Mouse (Mus musculus): ENCODE results near the gene Arrdc2. TPM values are rescaled to one million over a fixed set of nuclear protein-coding genes. Genes with fewer than 3 reads are reported as not detected.

Gene Arrdc2
- 1.3 and 5.0 TPM in 2 replicates for polyA plus RNA-seq (2012; ENCODE audit: insufficient read depth, insufficient read length, missing spikeins)

- H3K27ac ChIP-seq (replicated peaks; ENCODE audit: low read depth, low read length) = peak within 1 kb of the TSS; percentile 88
- H3K4me1 ChIP-seq (ENCODE audit: control insufficient read depth, insufficient read depth, insufficient read length, low read length) = 0 out of 2 replicates have a peak, but pooled peaks cover 3% of the 10 kb centered on the region
- peak within 1 kb of the TSS; percentile 91 for H3K4me3 ChIP-seq (ENCODE audit: insufficient read depth, low read depth, low read length)
These were observed at the start of gene Arrdc2 for GRCm38 (mm10) chr8:70839408-70840351. Gene Arrdc2, minus strand, starts transcription at chr8:70839720.

GRCm38 (mm10) chr8:70887669-70888068 lies 48.1 kb upstream of the Arrdc2 start:
- no peak overlapping the region for H3K4me3 ChIP-seq (ENCODE audit: insufficient read depth, low read depth, low read length)
- no peak overlapping the region for H3K27ac ChIP-seq (replicated peaks; ENCODE audit: low read depth, low read length)
- H3K4me1 ChIP-seq (ENCODE audit: control insufficient read depth, insufficient read depth, insufficient read length, low read length) = no peaks in the 10 kb centered on the region

GRCm38 (mm10) chr8:70885612-70886011 lies 46.1 kb upstream of the Arrdc2 start:
- Histone ChIP-seq H3K4me1 (ENCODE audit: control insufficient read depth, insufficient read depth, insufficient read length, low read length) (peaks cover 3% of the 10 kb centered on the region; the same call in 1 of the 2 replicates), H3K4me3 (ENCODE audit: insufficient read depth, low read depth, low read length) (no peak overlapping the region), H3K27ac (replicated peaks; ENCODE audit: low read depth, low read length) (no peak overlapping the region)

GRCm38 (mm10) chr8:70884683-70885082 lies 45.2 kb upstream of the Arrdc2 start:
- Histone ChIP-seq H3K4me1 (ENCODE audit: control insufficient read depth, insufficient read depth, insufficient read length, low read length) (peaks cover 3% of the 10 kb centered on the region; the same call in 1 of the 2 replicates), H3K4me3 (ENCODE audit: insufficient read depth, low read depth, low read length) (no peak overlapping the region), H3K27ac (replicated peaks; ENCODE audit: low read depth, low read length) (no peak overlapping the region)

GRCm38 (mm10) chr8:70884186-70884585 lies 44.7 kb upstream of the Arrdc2 start:
- Histone ChIP-seq H3K27ac (replicated peaks; ENCODE audit: low read depth, low read length) (no peak overlapping the region), H3K4me1 (ENCODE audit: control insufficient read depth, insufficient read depth, insufficient read length, low read length) (peaks cover 3% of the 10 kb centered on the region; the same call in 1 of the 2 replicates), H3K4me3 (ENCODE audit: insufficient read depth, low read depth, low read length) (no peak overlapping the region)

- H3K27ac ChIP-seq (replicated peaks; ENCODE audit: low read depth, low read length) = peak overlapping the region; percentile 61
- peaks cover 3% of the 10 kb centered on the region; the same call in 1 of the 2 replicates for H3K4me1 ChIP-seq (ENCODE audit: control insufficient read depth, insufficient read depth, insufficient read length, low read length)
- peak overlapping the region; percentile 31 for H3K4me3 ChIP-seq (ENCODE audit: insufficient read depth, low read depth, low read length)
These were observed 41.0 kb upstream of the Arrdc2 start for GRCm38 (mm10) chr8:70880546-70880945.

- Histone ChIP-seq H3K27ac (replicated peaks; ENCODE audit: low read depth, low read length) (peak overlapping the region; percentile 58), H3K4me3 (ENCODE audit: insufficient read depth, low read depth, low read length) (peak overlapping the region; percentile 31), H3K4me1 (ENCODE audit: control insufficient read depth, insufficient read depth, insufficient read length, low read length) (peaks cover 3% of the 10 kb centered on the region; the same call in 1 of the 2 replicates)
These were observed 40.6 kb upstream of the Arrdc2 start for GRCm38 (mm10) chr8:70880126-70880525.

- Histone ChIP-seq H3K4me1 (ENCODE audit: control insufficient read depth, insufficient read depth, insufficient read length, low read length) (peaks cover 3% of the 10 kb centered on the region; the same call in 1 of the 2 replicates), H3K27ac (replicated peaks; ENCODE audit: low read depth, low read length) (no peak overlapping the region), H3K4me3 (ENCODE audit: insufficient read depth, low read depth, low read length) (no peak overlapping the region)
These were observed 40.0 kb upstream of the Arrdc2 start for GRCm38 (mm10) chr8:70879500-70879899.

GRCm38 (mm10) chr8:70878178-70878577 lies 38.7 kb upstream of the Arrdc2 start:
- peaks cover 3% of the 10 kb centered on the region; the same call in 1 of the 2 replicates for H3K4me1 ChIP-seq (ENCODE audit: control insufficient read depth, insufficient read depth, insufficient read length, low read length)
- no peak overlapping the region for H3K4me3 ChIP-seq (ENCODE audit: insufficient read depth, low read depth, low read length)
- no peak overlapping the region for H3K27ac ChIP-seq (replicated peaks; ENCODE audit: low read depth, low read length)

GRCm38 (mm10) chr8:70876382-70876781 lies 36.9 kb upstream of the Arrdc2 start:
- peaks cover 3% of the 10 kb centered on the region; the same call in 1 of the 2 replicates for H3K4me1 ChIP-seq (ENCODE audit: control insufficient read depth, insufficient read depth, insufficient read length, low read length)
- H3K4me3 ChIP-seq (ENCODE audit: insufficient read depth, low read depth, low read length) = no peak overlapping the region
- no peak overlapping the region for H3K27ac ChIP-seq (replicated peaks; ENCODE audit: low read depth, low read length)

GRCm38 (mm10) chr8:70874441-70874840 lies 34.9 kb upstream of the Arrdc2 start:
- Histone ChIP-seq H3K4me3 (ENCODE audit: insufficient read depth, low read depth, low read length) (no peak overlapping the region), H3K27ac (replicated peaks; ENCODE audit: low read depth, low read length) (no peak overlapping the region)

GRCm38 (mm10) chr8:70873364-70873985 lies 34.0 kb upstream of the Arrdc2 start, which contains the start of gene Ccdc124:
Gene Ccdc124, minus strand, starts transcription at chr8:70873935.
- peak within 1 kb of the TSS; percentile 95 for H3K27ac ChIP-seq (replicated peaks; ENCODE audit: low read depth, low read length)
- no peaks in the 10 kb centered on the region for H3K4me1 ChIP-seq (ENCODE audit: control insufficient read depth, insufficient read depth, insufficient read length, low read length)
- H3K4me3 ChIP-seq (ENCODE audit: insufficient read depth, low read depth, low read length) = peak within 1 kb of the TSS; percentile 81

More at GRCm38 (mm10) chr8:70874441-70874840, 34.9 kb upstream of the Arrdc2 start:
- H3K4me1 ChIP-seq (ENCODE audit: control insufficient read depth, insufficient read depth, insufficient read length, low read length) = no peaks in the 10 kb centered on the region

GRCm38 (mm10) chr8:70872643-70873363 lies 33.3 kb upstream of the Arrdc2 start:
- Histone ChIP-seq H3K4me3 (ENCODE audit: insufficient read depth, low read depth, low read length) (peak overlapping the region; percentile 81), H3K27ac (replicated peaks; ENCODE audit: low read depth, low read length) (peak overlapping the region; percentile 56), H3K4me1 (ENCODE audit: control insufficient read depth, insufficient read depth, insufficient read length, low read length) (no peaks in the 10 kb centered on the region)

GRCm38 (mm10) chr8:70871195-70871807 lies 31.8 kb upstream of the Arrdc2 start:
- Histone ChIP-seq H3K4me1 (ENCODE audit: control insufficient read depth, insufficient read depth, insufficient read length, low read length) (no peaks in the 10 kb centered on the region), H3K27ac (replicated peaks; ENCODE audit: low read depth, low read length) (no peak overlapping the region), H3K4me3 (ENCODE audit: insufficient read depth, low read depth, low read length) (no peak overlapping the region)
